9 mouse cellular contexts compared by ENCODE assay signal in the genomic region with DNA sequence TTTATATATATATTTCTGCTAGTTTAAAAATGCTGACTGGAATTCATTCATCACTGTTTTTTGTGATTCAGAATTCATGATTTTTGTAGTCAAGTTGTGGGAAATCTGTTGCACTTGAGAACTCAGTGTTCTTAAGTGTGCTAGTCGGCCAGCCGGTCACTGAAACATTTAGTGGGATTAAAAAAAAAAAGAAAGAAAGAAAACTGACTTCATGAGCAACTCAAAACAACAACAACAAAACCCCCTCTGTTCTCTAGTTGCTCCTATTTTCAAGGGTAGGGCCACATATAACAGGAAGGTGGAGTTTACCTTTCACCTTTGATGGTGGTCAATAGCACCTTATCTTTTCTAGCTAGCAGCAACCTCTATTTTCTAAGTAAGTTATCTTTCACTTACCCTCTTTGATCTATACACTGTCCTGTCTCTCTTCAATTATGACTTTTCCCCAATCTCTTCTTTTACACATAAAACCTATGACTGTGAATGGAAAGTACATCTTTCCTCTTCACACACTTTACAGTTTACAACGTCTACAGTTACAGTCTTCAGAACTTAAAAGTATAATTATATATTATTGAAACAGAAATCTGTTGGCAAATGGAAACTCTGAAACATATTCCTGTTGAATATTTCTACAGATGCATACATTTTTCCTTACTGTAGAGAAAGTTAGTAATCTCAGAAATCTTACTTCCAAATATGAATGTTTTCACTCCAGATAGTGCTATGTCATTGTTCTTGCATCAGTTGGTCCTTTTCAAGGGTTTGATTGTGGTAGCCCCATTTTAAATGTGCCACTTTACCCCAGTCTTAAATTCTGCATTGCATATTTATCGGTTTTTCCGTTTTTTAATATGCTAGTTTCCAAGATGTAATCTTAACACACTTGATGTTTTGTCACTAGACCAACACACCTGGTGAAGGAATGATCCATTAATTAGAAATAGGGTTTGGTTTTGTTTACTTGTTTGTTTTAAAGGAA. TPM values are rescaled to one million over a fixed set of nuclear protein-coding genes. Genes with fewer than 3 reads are reported as not detected.
DNase-seq lines count a peak whose midpoint lies in the region; ATAC-seq and TF ChIP-seq lines count a peak whose summit lies in the region.
"Had no signal": no experiment of that assay in that cellular context is flagged by ENCODE, and none has a peak within 500 bp of the region (broad histone marks: within the 10 kb centered on the region; RNA-seq: fewer than 3 reads in every experiment).

No protein-coding gene starts in this region.

- peak overlapping the region; percentile 100 for H3K9ac ChIP-seq in heart, embryonic 13.5 days
- H3K9ac ChIP-seq in CH12.LX (ENCODE audit: insufficient read depth, low read depth) = peak overlapping the region; percentile 93
- no peak overlapping the region for H3K9ac ChIP-seq in forebrain, postnatal 0 days
- no peak overlapping the region; the same call in 1 of the 2 replicates for H3K9ac ChIP-seq in liver, embryonic 16.5 days (ENCODE audit: low read depth, low read length)

- no peak for TF ChIP-seq CTCF in CH12.LX (conservative IDR thresholded peaks at IDR 0.05 in 1 of 2, IDR thresholded peaks at IDR 0.05 in 1 of 2; ENCODE audit: low read depth in 2 of 2, low read length in 2 of 2)
- no peak for TF ChIP-seq CTCF in forebrain, postnatal 0 days (IDR thresholded peaks at IDR 0.05; ENCODE audit: low read depth)

- 26% methylated on average over 5 of the region's 5 CpGs for WGBS in heart, embryonic 13.5 days
- WGBS in forebrain, postnatal 0 days = 24% methylated on average over 5 of the region's 5 CpGs
- 27% methylated on average over 5 of the region's 5 CpGs for WGBS in liver, embryonic 16.5 days (ENCODE audit: insufficient replicate concordance)

- dilution Hi-C loops in CH12.LX (cut with MboI; ENCODE audit: extremely low pct_ligation_motif_present, extremely low pct_unique_long_range_greater_than_20kb, low sequenced_read_pairs) = no loop called here

- DNase-seq in heart, adult 8-10 months (ENCODE audit: low spot score) = no peak
- DNase-seq in CH12.LX (ENCODE audit: extremely low read depth) = peak; percentile 28
- no peak for DNase-seq in forebrain, postnatal 0 days
- DNase-seq in right cerebral cortex, adult 2 months (ENCODE audit: low spot score in 2 of 2) = no peak
- DNase-seq in left cerebral cortex, postnatal 36 days (ENCODE audit: low spot score in 2 of 2) = no peak
- no peak for DNase-seq in layer of hippocampus, postnatal 25 days (ENCODE audit: extremely low spot score in 1 of 2, low spot score in 1 of 2)
- DNase-seq: layer of hippocampus, postnatal 36 days had no signal

- TF ChIP-seq EP300 in CH12.LX (IDR thresholded peaks at IDR 0.05; ENCODE audit: low read length) = 0 out of 2 replicates have a peak, but pooled peaks have one; percentile 28

- TF ChIP-seq POLR2A in CH12.LX (IDR thresholded peaks at IDR 0.05; ENCODE audit: low read depth, low read length) = no peak

- no peak for ATAC-seq in heart, embryonic 13.5 days (ENCODE audit: extremely low read depth, insufficient number of reproducible peaks, low FRiP score, low TSS enrichment)
- no peak for ATAC-seq in forebrain, postnatal 0 days
- ATAC-seq in liver, embryonic 16.5 days (ENCODE audit: low read depth) = no peak

- H3K36me3 ChIP-seq in heart, embryonic 13.5 days = peaks cover 12% of the 10 kb centered on the region
- H3K36me3 ChIP-seq in CH12.LX (replicated peaks in 1 of 2; ENCODE audit: control insufficient read depth in 1 of 2, insufficient read depth in 1 of 2, low read length in 1 of 2) = peaks cover 0 to 14% of the 10 kb centered on the region in 2 experiments
- H3K36me3 ChIP-seq in forebrain, postnatal 0 days (ENCODE audit: insufficient read depth) = no peaks in the 10 kb centered on the region
- no peaks in the 10 kb centered on the region for H3K36me3 ChIP-seq in liver, embryonic 16.5 days (ENCODE audit: control insufficient read depth, insufficient read depth)

- intact Hi-C loops in left cerebral cortex, postnatal 36 days (cut with DNase I) = loop anchor here (5.0 kb wide), 2 partner anchors 257 to 572 kb away; partner anchors contain the start of gene Pfn2

- peaks cover 17% of the 10 kb centered on the region for H3K4me1 ChIP-seq in heart, embryonic 13.5 days
- peaks cover 0 to 19% of the 10 kb centered on the region in 2 experiments; a peak in 2 of 4 replicates for H3K4me1 ChIP-seq in CH12.LX (ENCODE audit: control insufficient read depth in 1 of 2, insufficient read depth in 2 of 2)
- peaks cover 3% of the 10 kb centered on the region for H3K4me1 ChIP-seq in forebrain, postnatal 0 days (ENCODE audit: insufficient read depth)
- no peaks in the 10 kb centered on the region; the same call in none of the 2 replicates for H3K4me1 ChIP-seq in liver, embryonic 16.5 days (ENCODE audit: control insufficient read depth, low read depth, low read length)

- H3K4me3 ChIP-seq in heart, embryonic 13.5 days = peak overlapping the region; percentile 78
- H3K4me3 ChIP-seq in CH12.LX (replicated peaks in 1 of 3; ENCODE audit: low read depth in 2 of 3, low read length in 2 of 3, poor library complexity in 1 of 3) = peak overlapping the region; percentile 64 to 96 (median 78)
- H3K4me3 ChIP-seq in forebrain, postnatal 0 days (ENCODE audit: low read depth, low read length) = peak overlapping the region; percentile 91
- H3K4me3 ChIP-seq in liver, embryonic 16.5 days (ENCODE audit: low read depth, low read length) = peak overlapping the region; percentile 51

- TF ChIP-seq RAD21 in CH12.LX (IDR thresholded peaks at IDR 0.05; ENCODE audit: low read depth, low read length) = no peak

- H3K4me2 ChIP-seq in heart, embryonic 13.5 days = peak overlapping the region; percentile 88
- H3K4me2 ChIP-seq in CH12.LX (ENCODE audit: insufficient read depth, low read depth, poor library complexity, severe bottlenecking) = no peak overlapping the region; the same call in 1 of the 2 replicates
- peak overlapping the region; percentile 97 for H3K4me2 ChIP-seq in forebrain, postnatal 0 days (ENCODE audit: low read depth)
- peak overlapping the region; percentile 54 for H3K4me2 ChIP-seq in liver, embryonic 16.5 days (ENCODE audit: low read depth, low read length)

- no peaks in the 10 kb centered on the region for H3K9me3 ChIP-seq in heart, embryonic 13.5 days
- H3K9me3 ChIP-seq in CH12.LX (replicated peaks; ENCODE audit: low read length) = no peaks in the 10 kb centered on the region
- H3K9me3 ChIP-seq in forebrain, postnatal 0 days (ENCODE audit: low read length) = no peaks in the 10 kb centered on the region
- H3K9me3 ChIP-seq in liver, embryonic 16.5 days (replicated peaks; ENCODE audit: control insufficient read depth, low read length) = no peaks in the 10 kb centered on the region

- no peaks in the 10 kb centered on the region for H3K27me3 ChIP-seq in heart, embryonic 13.5 days (replicated peaks)
- H3K27me3 ChIP-seq in CH12.LX (replicated peaks) = no peaks in the 10 kb centered on the region
- H3K27me3 ChIP-seq in forebrain, postnatal 0 days (ENCODE audit: insufficient read depth, low read length) = no peaks in the 10 kb centered on the region
- no peaks in the 10 kb centered on the region for H3K27me3 ChIP-seq in liver, embryonic 16.5 days (ENCODE audit: control insufficient read depth, insufficient read depth, low read depth, low read length)

- peaks cover 50% of the 10 kb centered on the region for H3K79me2 ChIP-seq in CH12.LX (replicated peaks; ENCODE audit: control insufficient read depth, extremely low read depth, insufficient read depth, poor library complexity, severe bottlenecking)

- H3K27ac ChIP-seq in heart, embryonic 13.5 days (replicated peaks) = peak overlapping the region; percentile 36; the same call in 1 of the 2 replicates
- no peak overlapping the region for H3K27ac ChIP-seq in CH12.LX (ENCODE audit: insufficient read depth, low read depth)
- no peak overlapping the region for H3K27ac ChIP-seq in forebrain, postnatal 0 days (ENCODE audit: low read depth, low read length)
- H3K27ac ChIP-seq in liver, embryonic 16.5 days (ENCODE audit: low read length) = peak overlapping the region; percentile 38; the same call in 1 of the 2 replicates

- in situ Hi-C loops in CH12.LX (cut with MboI; ENCODE audit: low pct_ligation_motif_present, low pct_unique_long_range_greater_than_20kb, low sequenced_read_pairs) = loop anchor here (25.0 kb wide), 1 partner anchor 268 kb away; the partner anchor contains the start of gene Siah2

TF ChIP-seq in CH12.LX, 34 proteins besides CTCF, POLR2A, EP300 and RAD21 (continues in another document):
- TF ChIP-seq TBP (conservative IDR thresholded peaks at IDR 0.05; ENCODE audit: low read depth, low read length) (no peak), CHD1 (IDR thresholded peaks at IDR 0.05; ENCODE audit: low read depth, low read length) (peak; percentile 95), PAX5 (IDR thresholded peaks at IDR 0.05; ENCODE audit: low read length) (no peak), ETS1 (conservative IDR thresholded peaks at IDR 0.05; ENCODE audit: low read depth, low read length) (no peak), ZKSCAN1 (IDR thresholded peaks at IDR 0.05; ENCODE audit: borderline replicate concordance, low read depth, low read length) (no peak), MEF2A (IDR thresholded peaks at IDR 0.05; ENCODE audit: borderline replicate concordance, low read depth, low read length) (no peak), ZNF384 (IDR thresholded peaks at IDR 0.05; ENCODE audit: low read depth, low read length) (0 out of 2 replicates have a peak, but pooled peaks have one; percentile 20), SIN3A (IDR thresholded peaks at IDR 0.05; ENCODE audit: low read length) (peak; percentile 81), NELFE (IDR thresholded peaks at IDR 0.05; ENCODE audit: low read depth, low read length) (no peak), NRF1 (IDR thresholded peaks at IDR 0.05; ENCODE audit: low read depth, low read length) (no peak), IRF4 (IDR thresholded peaks at IDR 0.05; ENCODE audit: low read depth, low read length) (no peak), MAFK (IDR thresholded peaks at IDR 0.05; ENCODE audit: insufficient replicate concordance, low read length) (no peak), MYC (IDR thresholded peaks at IDR 0.05; ENCODE audit: low read depth, low read length) (no peak), CHD2 (IDR thresholded peaks at IDR 0.05; ENCODE audit: low read length) (no peak)

RNA-seq across cellular contexts. Expression of gene Tsc22d2, which starts 4.5 kb away (rescaled TPM):
- polyA plus RNA-seq in heart, embryonic 13.5 days (2015; fragmentation: Nextera tagmentation; extraction: Ambion mirVana) = 10.6 and 10.9 TPM in 2 replicates
- 10 to 100 TPM; 18.5 to 26.6 (median 22.1) TPM for total RNA-seq in heart, adult 8-10 months (2022)
- total RNA-seq in CH12.LX (2012; rRNA removed) (11.8 and 12.9 TPM in 2 replicates), CH12.LX (2014; rRNA removed) (8.8 and 9.0 TPM in 2 replicates)
- 13.4 and 17.4 TPM in 2 replicates for polyA plus RNA-seq in CH12.LX (2012; ENCODE audit: insufficient read length, low read depth)
- total RNA-seq in forebrain, postnatal 0 days (2014; rRNA removed) = 19.0 and 27.7 TPM in 2 replicates
- 7.7 and 10.2 TPM in 2 replicates for polyA plus RNA-seq in forebrain, postnatal 0 days (2015; fragmentation: Nextera tagmentation; extraction: Ambion mirVana)
- 3.7 and 3.8 TPM in 2 replicates for polyA plus RNA-seq in liver, embryonic 16.5 days (2015; fragmentation: Nextera tagmentation; extraction: Ambion mirVana)
- 10 to 100 TPM; 35.9 to 36.8 TPM for total RNA-seq in left cerebral cortex, postnatal 36 days (2021)
- 10 to 100 TPM; 38.1 to 38.2 TPM for total RNA-seq in layer of hippocampus, postnatal 25 days (2021)

Comparison
In these comparisons a context has a peak if more than half of its experiments do, and no peak if none do; other contexts are left out.
1. H3K27ac ChIP-seq: peak in heart, embryonic 13.5 days (single experiment) and liver, embryonic 16.5 days (single experiment); none in CH12.LX (single experiment) and forebrain, postnatal 0 days (single experiment).
2. H3K9ac ChIP-seq: peak in heart, embryonic 13.5 days (single experiment) and CH12.LX (single experiment); none in forebrain, postnatal 0 days (single experiment) and liver, embryonic 16.5 days (single experiment).
3. Peak in every context shown above with its lines, with median percentiles within 50 percentile points of each other: H3K4me3 ChIP-seq.